Mouse (Mus musculus): ENCODE results near the gene Slc38a10.

The Slc38a10 gene

GRCm38 (mm10) chr11:120140255-120140654 lies 10.9 kb downstream of the Slc38a10 start:
- DNase-seq (ENCODE audit: inconsistent ontology term): no peak

GRCm38 (mm10) chr11:120139309-120139731 lies 11.8 kb downstream of the Slc38a10 start:
- DNase-seq (ENCODE audit: inconsistent ontology term): no peak

GRCm38 (mm10) chr11:120137625-120138004 lies 13.5 kb downstream of the Slc38a10 start:
- no peak for DNase-seq (ENCODE audit: inconsistent ontology term)

- DNase-seq (ENCODE audit: inconsistent ontology term): no peak
Observed at GRCm38 (mm10) chr11:120136796-120137624, 14.1 kb downstream of the Slc38a10 start.

GRCm38 (mm10) chr11:120136195-120136594 lies 15.0 kb downstream of the Slc38a10 start:
- DNase-seq (ENCODE audit: inconsistent ontology term): no peak

GRCm38 (mm10) chr11:120134847-120135530 lies 16.2 kb downstream of the Slc38a10 start:
- no peak for DNase-seq (ENCODE audit: inconsistent ontology term)

- DNase-seq (ENCODE audit: inconsistent ontology term): no peak
Observed at GRCm38 (mm10) chr11:120134148-120134547, 17.0 kb downstream of the Slc38a10 start.

GRCm38 (mm10) chr11:120129281-120129680 lies 21.9 kb downstream of the Slc38a10 start:
- DNase-seq (ENCODE audit: inconsistent ontology term): no peak

GRCm38 (mm10) chr11:120126845-120127244 lies 24.3 kb downstream of the Slc38a10 start:
- DNase-seq (ENCODE audit: inconsistent ontology term): no peak

GRCm38 (mm10) chr11:120122126-120122525 lies 29.0 kb downstream of the Slc38a10 start:
- peak; percentile 84 for DNase-seq (ENCODE audit: inconsistent ontology term)

- peak; percentile 53 for DNase-seq (ENCODE audit: inconsistent ontology term)
Observed at GRCm38 (mm10) chr11:120120642-120121420, 30.3 kb downstream of the Slc38a10 start.

- no peak for DNase-seq (ENCODE audit: inconsistent ontology term)
Observed at GRCm38 (mm10) chr11:120119936-120120541, 31.1 kb downstream of the Slc38a10 start.

- DNase-seq (ENCODE audit: inconsistent ontology term): no peak
Observed at GRCm38 (mm10) chr11:120119108-120119507, 32.0 kb downstream of the Slc38a10 start.

GRCm38 (mm10) chr11:120117626-120118025 lies 33.5 kb downstream of the Slc38a10 start:
- no peak for DNase-seq (ENCODE audit: inconsistent ontology term)

- DNase-seq (ENCODE audit: inconsistent ontology term): no peak
Observed at GRCm38 (mm10) chr11:120114488-120115215, 36.5 kb downstream of the Slc38a10 start.

- peak; percentile 79 for DNase-seq (ENCODE audit: inconsistent ontology term)
Observed at GRCm38 (mm10) chr11:120112136-120112535, 39.0 kb downstream of the Slc38a10 start.

GRCm38 (mm10) chr11:120111033-120111432 lies 40.1 kb downstream of the Slc38a10 start:
- peak; percentile 26 for DNase-seq (ENCODE audit: inconsistent ontology term)

- DNase-seq (ENCODE audit: inconsistent ontology term): no peak
Observed at GRCm38 (mm10) chr11:120110554-120110953, 40.6 kb downstream of the Slc38a10 start.

- no peak for DNase-seq (ENCODE audit: inconsistent ontology term)
Observed at GRCm38 (mm10) chr11:120109558-120110210, 41.5 kb downstream of the Slc38a10 start.

GRCm38 (mm10) chr11:120107796-120108195 lies 43.4 kb downstream of the Slc38a10 start:
- DNase-seq (ENCODE audit: inconsistent ontology term): no peak

Data from Muller cell, postnatal 12 days (primary cell).